Mouse (Mus musculus) embryonic fibroblast, embryonic 13.5 days (primary cell): Measurements from ENCODE around the gene Rbms3. TPM values are rescaled to one million over a fixed set of nuclear protein-coding genes. Genes with fewer than 3 reads are reported as not detected.

Experiments used
- H3K27ac ChIP-seq: 2 replicates; pipeline ENCODE4 v1.5.1; 2012; ENCODE audit warnings: low read length, control low read depth, inconsistent platforms; ENCODE audit not compliant: insufficient read depth
- H3K4me1 ChIP-seq: 2 replicates; pipeline ENCODE4 v1.6.1; 2011; ENCODE audit warnings: low read length; ENCODE audit not compliant: control insufficient read depth, insufficient read depth
- H3K4me3 ChIP-seq: 2 replicates; pipeline ENCODE4 v1.5.1; 2011; ENCODE audit warnings: mild to moderate bottlenecking, control low read depth, low read length; ENCODE audit not compliant: insufficient read depth
- CTCF ChIP-seq: IDR thresholded peaks from 2 replicates; pipeline ENCODE4 v1.5.1; 2011; ENCODE audit warnings: mild to moderate bottlenecking, control low read depth, low read length, moderate library complexity, borderline replicate concordance; ENCODE audit not compliant: insufficient read depth
- POLR2A ChIP-seq: IDR thresholded peaks from 2 replicates; pipeline ENCODE4 v1.6.1; 2011; ENCODE audit warnings: low read depth, mild to moderate bottlenecking, control low read depth, low read length, moderate library complexity
- polyA plus RNA-seq: library from polyadenylated mRNA; stranded (reverse); fragments of >200 nt; gene quantifications from 2 replicates; pipeline ENCODE4 v1.2.4, GENCODE M21; 2011; ENCODE audit warnings: low read depth; ENCODE audit not compliant: missing spikeins, insufficient read length

Gene Rbms3
- polyA plus RNA-seq, 1 experiment: 114 TPM

DNA sequence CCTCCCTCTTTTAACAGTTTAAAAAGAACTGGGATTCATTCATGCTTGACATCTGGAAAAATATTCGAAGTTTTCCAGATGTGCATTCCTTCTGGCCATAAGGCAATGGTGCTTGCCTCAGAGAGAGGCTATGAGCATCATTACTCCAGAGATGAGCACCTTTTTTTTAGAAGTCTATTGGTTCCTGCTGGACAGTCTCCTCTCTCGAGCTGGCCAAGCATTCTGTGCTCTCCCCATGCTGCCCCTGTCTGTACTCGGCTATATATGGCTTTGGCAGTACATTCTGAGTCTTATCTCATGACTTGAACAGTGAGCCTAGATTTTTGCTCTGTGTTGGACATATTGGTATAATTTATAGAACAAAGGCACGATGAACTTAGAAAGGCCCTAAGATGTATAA lies 952.6 kb downstream of the Rbms3 start:
- H3K4me1 ChIP-seq: no peaks in the 10 kb centered on the region
- H3K4me3 ChIP-seq: no peak overlapping the region
- TF ChIP-seq POLR2A (no peak), CTCF (no peak)
- H3K27ac ChIP-seq: no peak overlapping the region

- no peak overlapping the region for H3K27ac ChIP-seq
- H3K4me1 ChIP-seq: no peaks in the 10 kb centered on the region
- TF ChIP-seq CTCF: no peak
- no peak for TF ChIP-seq POLR2A
- H3K4me3 ChIP-seq: no peak overlapping the region
Measured at GRCm38 (mm10) chr9:116676445-116676844, 953.3 kb downstream of the Rbms3 start.

GRCm38 (mm10) chr9:116674191-116674590 lies 955.5 kb downstream of the Rbms3 start:
- H3K4me3 ChIP-seq: no peak overlapping the region
- TF ChIP-seq CTCF (no peak), POLR2A (no peak)
- no peak overlapping the region for H3K27ac ChIP-seq
- H3K4me1 ChIP-seq: no peaks in the 10 kb centered on the region

DNA sequence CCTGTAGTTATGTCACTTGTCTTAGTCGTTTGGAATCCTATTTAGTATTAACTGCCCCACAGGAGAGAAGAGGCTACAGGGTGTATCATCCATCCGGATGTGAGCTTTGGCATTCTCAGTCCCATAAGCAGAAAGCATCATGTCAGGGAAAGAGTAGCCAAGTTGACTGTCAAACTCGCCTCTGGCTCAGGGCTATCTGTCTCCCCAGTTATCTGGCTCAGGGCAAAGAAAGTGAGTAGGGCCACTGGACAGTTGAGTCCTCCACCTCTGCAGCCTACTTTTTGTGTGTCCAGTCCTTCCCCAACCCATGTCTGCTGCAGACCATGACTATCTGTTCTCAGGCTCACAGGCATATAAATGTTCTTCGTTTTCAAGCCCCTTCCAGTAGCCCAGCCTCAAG lies 968.7 kb downstream of the Rbms3 start:
- Histone ChIP-seq H3K27ac (no peak overlapping the region), H3K4me3 (no peak overlapping the region), H3K4me1 (no peaks in the 10 kb centered on the region)
- no peak for TF ChIP-seq POLR2A
- no peak for TF ChIP-seq CTCF

DNA sequence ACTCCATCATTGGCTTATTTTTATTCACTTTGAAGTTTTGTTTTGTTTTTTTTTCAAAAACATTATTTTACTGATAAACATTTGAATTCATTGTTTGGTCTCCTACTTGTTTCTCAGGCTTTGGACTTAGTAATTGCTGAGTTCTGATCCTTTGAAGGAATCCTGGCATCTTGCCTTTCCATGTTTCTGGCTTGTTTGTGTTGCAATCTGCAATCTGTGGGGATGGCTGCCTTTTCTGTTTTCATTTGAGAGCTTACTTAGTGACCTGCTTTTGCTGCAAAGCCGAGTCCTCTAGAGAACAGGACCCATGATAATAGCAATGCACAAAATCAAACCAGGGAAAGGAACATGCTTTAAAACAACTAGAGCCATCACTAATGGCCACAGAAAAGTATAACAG lies 969.8 kb downstream of the Rbms3 start:
- no peak overlapping the region for H3K4me3 ChIP-seq
- no peaks in the 10 kb centered on the region for H3K4me1 ChIP-seq
- TF ChIP-seq CTCF: no peak
- TF ChIP-seq POLR2A: no peak
- no peak overlapping the region for H3K27ac ChIP-seq

DNA sequence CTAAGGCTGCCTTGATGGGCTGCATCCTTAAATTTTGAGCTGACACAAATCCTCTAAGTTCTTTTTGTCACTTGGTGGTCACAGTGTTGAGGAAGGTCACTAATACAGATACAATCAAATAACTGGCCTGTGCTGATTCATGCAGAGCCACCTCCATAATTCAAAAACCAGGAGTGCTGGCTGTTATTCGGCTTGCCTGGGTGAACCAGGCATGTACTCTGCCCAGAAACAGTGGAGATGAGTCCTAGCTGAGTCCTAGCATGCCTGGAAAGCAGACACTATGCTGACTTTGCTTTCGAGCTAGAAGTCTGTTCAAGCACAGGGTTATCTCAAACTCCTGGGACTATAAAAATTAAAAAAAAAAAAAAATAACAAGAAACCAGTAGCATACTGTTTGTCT lies 972.6 kb downstream of the Rbms3 start:
- TF ChIP-seq CTCF (no peak), POLR2A (no peak)

GRCm38 (mm10) chr9:116651414-116651813 lies 978.3 kb downstream of the Rbms3 start:
- Histone ChIP-seq H3K27ac (no peak overlapping the region), H3K4me3 (no peak overlapping the region), H3K4me1 (no peaks in the 10 kb centered on the region)
- TF ChIP-seq CTCF (no peak), POLR2A (no peak)

More for the DNA sequence above, 972.6 kb downstream of the Rbms3 start:
- Histone ChIP-seq H3K4me1 (no peaks in the 10 kb centered on the region), H3K4me3 (no peak overlapping the region), H3K27ac (no peak overlapping the region)

DNA sequence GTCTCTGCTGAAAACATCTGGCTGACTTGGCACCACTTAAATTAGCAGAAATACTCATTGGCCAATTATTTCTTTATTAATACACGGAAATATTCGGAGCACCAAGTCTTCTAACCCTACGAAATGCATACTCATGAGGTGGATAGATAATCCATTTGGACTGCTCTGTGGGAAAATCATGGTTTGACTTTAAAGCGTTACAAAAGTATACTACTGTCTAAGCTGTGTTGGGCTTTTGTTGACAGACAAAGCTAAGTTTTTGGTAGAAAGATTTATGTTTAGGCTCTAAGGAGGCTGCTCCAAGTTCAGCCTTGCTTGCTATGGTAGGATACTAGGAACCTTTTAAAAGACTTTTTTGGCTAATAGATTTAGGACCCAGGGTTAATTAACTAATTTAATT lies 979.8 kb downstream of the Rbms3 start:
- H3K4me1 ChIP-seq: no peaks in the 10 kb centered on the region
- H3K4me3 ChIP-seq: no peak overlapping the region
- no peak overlapping the region for H3K27ac ChIP-seq
- TF ChIP-seq POLR2A (no peak), CTCF (no peak)

DNA sequence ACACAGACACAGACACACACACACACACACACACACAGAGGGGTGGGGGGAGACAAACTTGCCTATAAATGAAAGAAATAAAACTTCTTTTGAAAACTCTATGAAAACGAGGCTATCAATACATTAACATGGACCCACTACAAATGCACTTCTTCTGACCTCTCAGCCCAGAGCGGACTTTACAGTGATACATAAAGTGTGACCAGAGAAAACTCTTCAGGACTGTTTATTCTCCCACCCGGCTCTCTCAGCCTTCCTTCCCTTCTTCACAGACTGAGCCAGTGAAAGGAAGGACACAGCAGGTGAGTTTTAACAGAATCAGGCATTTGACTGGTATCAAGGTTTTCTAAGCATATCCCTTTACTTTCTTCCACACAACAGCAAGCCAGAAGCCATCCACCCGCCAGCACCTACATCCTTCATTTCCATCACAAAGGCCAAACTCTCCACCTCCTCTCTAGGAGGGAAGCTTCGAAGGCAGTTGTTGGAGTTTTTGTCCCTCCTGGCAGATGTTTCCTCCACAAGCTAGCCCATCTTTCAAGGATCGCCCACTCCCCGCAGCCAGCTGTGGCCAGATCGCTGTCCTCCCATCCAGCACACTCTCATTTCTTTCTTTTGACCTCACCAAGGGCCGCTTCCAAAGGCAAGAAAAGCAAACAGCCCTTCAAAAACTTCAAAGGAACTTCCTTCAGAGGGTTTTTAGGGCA lies 980.5 kb downstream of the Rbms3 start:
- Histone ChIP-seq H3K4me3 (no peak overlapping the region), H3K27ac (no peak overlapping the region), H3K4me1 (no peaks in the 10 kb centered on the region)
- TF ChIP-seq CTCF (no peak), POLR2A (no peak)

- no peak for TF ChIP-seq POLR2A
- no peak for TF ChIP-seq CTCF
- H3K27ac ChIP-seq: no peak overlapping the region
- H3K4me1 ChIP-seq: peaks cover 5% of the 10 kb centered on the region; the same call in 1 of the 2 replicates
- H3K4me3 ChIP-seq: no peak overlapping the region
Measured at GRCm38 (mm10) chr9:116644616-116645015, 985.1 kb downstream of the Rbms3 start.
